In the genomic region with DNA sequence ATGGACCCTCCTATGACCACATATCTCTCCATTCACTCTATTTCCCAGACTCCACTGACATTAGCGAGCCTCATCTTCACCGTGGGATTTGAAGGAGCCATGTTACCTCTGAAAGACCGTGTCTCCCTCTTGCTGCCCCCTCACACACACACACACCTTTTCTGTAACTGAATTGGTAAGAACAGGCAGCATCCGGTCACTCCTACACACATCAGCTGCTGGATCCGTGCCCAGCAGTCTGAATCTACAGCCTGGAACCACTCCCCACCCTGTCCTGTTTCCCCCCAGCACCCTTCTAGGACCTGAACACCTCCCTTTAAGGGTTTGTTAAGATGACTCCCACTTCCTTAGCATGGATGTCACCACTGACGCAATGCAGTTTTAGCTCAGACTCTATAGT, we compare ENCODE assay signal across 12 mouse cellular contexts.
DNase-seq lines count a peak whose midpoint lies in the region; ATAC-seq and TF ChIP-seq lines count a peak whose summit lies in the region.
"Had no signal": no experiment of that assay in that cellular context is flagged by ENCODE, and none has a peak within 500 bp of the region (broad histone marks: within the 10 kb centered on the region; RNA-seq: fewer than 3 reads in every experiment).

No protein-coding gene starts in this region.

- no peak for DNase-seq in heart, adult 11 months
- peak; percentile 52 for DNase-seq in lung, embryonic 14.5 days
- no peak for DNase-seq in lung, postnatal 14 days
- DNase-seq in heart, postnatal 10 days = peak; percentile 25 to 36
- peak; percentile 27 to 34 for DNase-seq in right cerebral cortex, adult 2 months (ENCODE audit: low spot score in 2 of 2)
- no peak for DNase-seq in gastrocnemius, postnatal 36 days
- no peak for DNase-seq in gastrocnemius, postnatal 4 days (ENCODE audit: low spot score in 2 of 2)
- DNase-seq: adrenal gland, adult 8-10 months; cerebellum, adult 11-12 months; liver had no signal

- intact Hi-C loops in heart, postnatal 10 days (cut with DNase I) = no loop called here
- intact Hi-C loops in gastrocnemius, postnatal 36 days (cut with DNase I) = no loop called here

- H3K4me3 ChIP-seq in heart, embryonic 15.5 days = no peak overlapping the region
- no peak overlapping the region for H3K4me3 ChIP-seq in lung, embryonic 14.5 days (ENCODE audit: low read depth, low read length)

- peaks cover 15% of the 10 kb centered on the region for H3K4me1 ChIP-seq in heart, embryonic 15.5 days (replicated peaks)
- peaks cover 2% of the 10 kb centered on the region; the same call in 1 of the 2 replicates for H3K4me1 ChIP-seq in lung, embryonic 14.5 days (ENCODE audit: insufficient read depth)

- 52% methylated on average over 6 of the region's 6 CpGs for WGBS in heart, embryonic 15.5 days
- 51% methylated on average over 6 of the region's 6 CpGs for WGBS in lung, embryonic 14.5 days

- H3K9ac ChIP-seq in heart, embryonic 15.5 days = no peak overlapping the region
- no peak overlapping the region for H3K9ac ChIP-seq in lung, embryonic 14.5 days

- no peak for TF ChIP-seq CTCF in lung, embryonic 14.5 days (IDR thresholded peaks at IDR 0.05; ENCODE audit: low read depth)

- H3K27me3 ChIP-seq in heart, embryonic 15.5 days = peaks cover 8% of the 10 kb centered on the region
- H3K27me3 ChIP-seq in lung, embryonic 14.5 days (ENCODE audit: insufficient read depth, low read length) = no peaks in the 10 kb centered on the region

- no peaks in the 10 kb centered on the region for H3K36me3 ChIP-seq in heart, embryonic 15.5 days
- no peaks in the 10 kb centered on the region for H3K36me3 ChIP-seq in lung, embryonic 14.5 days (ENCODE audit: insufficient read depth)

- ATAC-seq in heart, embryonic 15.5 days (replicated peaks; ENCODE audit: insufficient number of reproducible peaks, insufficient read depth, low FRiP score, low read depth) = 0 out of 2 replicates have a peak, but pooled peaks have one; percentile 34
- no peak for ATAC-seq in lung, embryonic 14.5 days (ENCODE audit: insufficient read depth)
- ATAC-seq: inflammation-experienced regulatory T-cells, adult 6 months had no signal

- H3K4me2 ChIP-seq in heart, embryonic 15.5 days = no peak overlapping the region
- no peak overlapping the region for H3K4me2 ChIP-seq in lung, embryonic 14.5 days

- H3K9me3 ChIP-seq in heart, embryonic 15.5 days (replicated peaks) = no peaks in the 10 kb centered on the region
- H3K9me3 ChIP-seq in lung, embryonic 14.5 days (ENCODE audit: low read depth, low read length) = no peaks in the 10 kb centered on the region

- no peak overlapping the region for H3K27ac ChIP-seq in heart, embryonic 15.5 days
- H3K27ac ChIP-seq in lung, embryonic 14.5 days (ENCODE audit: low read depth) = no peak overlapping the region

Comparison
In these comparisons a context has a peak if more than half of its experiments do, and no peak if none do; other contexts are left out.
1. DNase-seq: peak in lung, embryonic 14.5 days (single experiment), heart, postnatal 10 days (2 of 2) and right cerebral cortex, adult 2 months (2 of 2); none in heart, adult 11 months (single experiment), lung, postnatal 14 days (single experiment), gastrocnemius, postnatal 36 days (0 of 2) and gastrocnemius, postnatal 4 days (0 of 2).